Mouse (Mus musculus) B cell, adult 62 days (primary cell): ENCODE data around the gene Fam78a. TPM values are rescaled to one million over a fixed set of nuclear protein-coding genes. Genes with fewer than 3 reads are reported as not detected.

ENCODE experiments used
- total RNA-seq: library from RNA; stranded (reverse); gene quantifications from 4 replicates; pipeline ENCODE4 v1.2.4, GENCODE M21; 2023

Fam78a gene
- 12.5 to 18.2 TPM (median 14.8 TPM) in 4 replicates for total RNA-seq

GRCm38 (mm10) chr2:32084111-32084871 lies at the start of gene Fam78a:
Fam78a (minus strand) TSS chr2:32084857.

DNA sequence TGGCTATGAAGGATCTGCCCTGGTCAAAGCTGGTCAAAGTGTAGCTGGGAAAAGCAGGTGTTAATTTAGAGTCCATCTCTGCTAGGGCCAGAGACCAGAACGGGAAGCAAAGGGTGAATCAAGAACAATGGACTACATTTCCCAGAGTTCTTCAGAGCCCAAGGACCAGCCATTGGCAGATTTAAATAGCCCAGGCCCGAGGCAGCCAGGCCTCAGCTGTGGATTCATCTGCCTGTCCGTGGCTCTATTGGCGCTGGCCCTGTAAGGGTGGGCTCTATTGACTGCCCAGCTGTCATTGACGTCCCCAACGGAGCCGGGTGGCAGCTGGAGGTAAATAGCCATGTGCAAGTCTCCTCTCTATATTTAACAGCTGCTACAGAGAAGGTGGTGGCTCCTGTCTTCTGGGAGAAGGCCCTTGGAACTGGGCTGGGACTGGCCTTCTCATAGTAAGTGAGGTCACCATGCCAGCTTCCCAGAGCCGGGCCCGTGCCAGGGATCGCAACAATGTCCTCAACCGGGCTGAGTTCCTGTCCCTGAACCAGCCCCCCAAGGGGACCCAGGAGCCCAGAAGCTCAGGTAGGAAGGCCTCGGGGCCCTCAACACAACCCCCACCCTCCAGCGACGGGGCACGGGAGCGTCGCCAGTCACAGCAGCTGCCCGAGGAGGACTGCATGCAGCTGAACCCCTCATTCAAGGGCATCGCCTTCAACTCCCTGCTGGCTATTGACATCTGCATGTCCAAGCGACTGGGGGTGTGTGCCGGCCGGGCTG lies 10.9 kb upstream of the Fam78a start, which contains the start of gene Plpp7:
Plpp7 (plus strand) TSS at position 178 of the 771 bp plus-strand sequence.

Other genes starting within 250 kb of the Fam78a start
- 0.12 to 0.38 TPM (median 0.22 TPM) in 4 replicates for gene Fibcd1, start 238.9 kb downstream of the Fam78a start, total RNA-seq
- 0.19 to 0.21 TPM in 2 of 4 replicates, not detected in the others for gene Lamc3, start 197.6 kb downstream of the Fam78a start, total RNA-seq
- not detected in 4 replicates for gene Aif1l, start 134.7 kb downstream of the Fam78a start, total RNA-seq
- 138 to 185 TPM (median 146 TPM) in 4 replicates for gene Nup214, start 110.4 kb downstream of the Fam78a start, total RNA-seq
- 0.29 to 0.49 TPM (median 0.30 TPM) in 3 of 4 replicates, not detected in the other for gene Plpp7, start 10.7 kb upstream of the Fam78a start, total RNA-seq
- gene Prrc2b, start 66.2 kb upstream of the Fam78a start, total RNA-seq, result 94.0 to 99.1 TPM (median 96.9 TPM) in 4 replicates
- 16.1 to 20.4 TPM (median 18.2 TPM) in 4 replicates for gene Pomt1, start 151.7 kb upstream of the Fam78a start, total RNA-seq
- gene Uck1, start 175.3 kb upstream of the Fam78a start, total RNA-seq, result 120 to 136 TPM (median 126 TPM) in 4 replicates
- gene Golga2, start 202.5 kb upstream of the Fam78a start, total RNA-seq, result 60.2 to 74.9 TPM (median 69.9 TPM) in 4 replicates
- gene Swi5, start 203.2 kb upstream of the Fam78a start, total RNA-seq, result 75.2 to 96.3 TPM (median 76.7 TPM) in 4 replicates